Mouse (Mus musculus): Measurements from ENCODE around the gene Fam234b. TPM values are rescaled to one million over a fixed set of nuclear protein-coding genes. Genes with fewer than 3 reads are reported as not detected.

The Fam234b gene
- total and polyA plus RNA-seq, 2 experiments from 2014 or later, result 90.5 to 114 TPM

DNA sequence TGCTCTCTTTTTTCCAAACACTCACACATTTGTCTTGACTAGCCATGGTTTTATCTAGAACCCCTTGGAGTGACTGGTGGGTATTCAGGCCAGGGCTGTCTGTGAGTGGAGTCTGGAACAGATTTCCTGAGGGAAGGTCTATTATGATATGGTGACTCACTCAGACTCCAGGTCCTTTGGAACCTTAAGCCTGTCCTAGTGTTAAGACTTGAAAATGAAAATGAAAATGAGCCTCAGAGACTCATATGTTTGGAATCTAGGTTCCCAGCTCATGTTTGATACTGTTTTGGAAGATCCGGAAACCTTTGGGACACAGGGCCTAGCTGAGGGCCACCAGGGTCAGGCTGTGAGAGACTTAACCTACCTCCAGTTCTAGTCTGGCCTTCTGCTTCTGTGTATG, 68.3 kb downstream of the Fam234b start:
- Histone ChIP-seq H3K36me3 (ENCODE audit: insufficient read depth, low read length) (no peaks in the 10 kb centered on the region), H3K9ac (replicated peaks; ENCODE audit: low read length, poor library complexity, severe bottlenecking) (no peak overlapping the region), H3K4me3 (ENCODE audit: low read depth, low read length) (no peak overlapping the region), H3K27me3 (ENCODE audit: insufficient read depth, low read length) (no peaks in the 10 kb centered on the region), H3K4me2 (ENCODE audit: low read depth, low read length, poor library complexity, severe bottlenecking) (no peak overlapping the region), H3K9me3 (ENCODE audit: low read length) (no peaks in the 10 kb centered on the region), H3K4me1 (ENCODE audit: insufficient read depth, low read length) (no peaks in the 10 kb centered on the region), H3K27ac (ENCODE audit: low read depth, low read length) (no peak overlapping the region)
- WGBS, result 88% methylated on average over 1 of the region's 1 CpGs
- DNase-seq (ENCODE audit: low spot score) (no peak), ATAC-seq (ENCODE audit: low FRiP score) (no peak)
- TF ChIP-seq CTCF (IDR thresholded peaks at IDR 0.05), result no peak

DNA sequence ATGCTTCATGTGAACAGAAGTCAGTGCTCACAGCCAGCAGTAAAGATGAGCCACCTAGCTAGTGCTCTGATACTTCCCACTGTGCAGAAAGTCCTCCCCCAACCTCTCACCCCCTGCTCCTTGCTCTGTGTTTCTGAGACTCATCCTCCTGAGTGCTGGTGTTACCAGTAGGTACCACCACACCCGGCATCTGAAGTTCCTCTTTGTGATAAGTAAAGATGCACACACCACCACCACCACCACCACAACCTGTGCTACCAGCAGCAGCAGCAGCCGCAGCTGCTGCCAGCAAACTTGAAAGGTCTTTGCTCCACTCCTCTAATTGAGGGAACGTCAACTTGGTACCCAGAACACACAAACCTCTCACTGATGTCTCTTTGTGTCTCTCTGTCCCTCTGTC, 69.4 kb downstream of the Fam234b start:
- Histone ChIP-seq H3K27ac (ENCODE audit: low read depth, low read length) (no peak overlapping the region), H3K9me3 (ENCODE audit: low read length) (no peaks in the 10 kb centered on the region), H3K9ac (replicated peaks; ENCODE audit: low read length, poor library complexity, severe bottlenecking) (no peak overlapping the region), H3K36me3 (ENCODE audit: insufficient read depth, low read length) (no peaks in the 10 kb centered on the region), H3K4me1 (ENCODE audit: insufficient read depth, low read length) (no peaks in the 10 kb centered on the region), H3K27me3 (ENCODE audit: insufficient read depth, low read length) (no peaks in the 10 kb centered on the region), H3K4me3 (ENCODE audit: low read depth, low read length) (no peak overlapping the region), H3K4me2 (ENCODE audit: low read depth, low read length, poor library complexity, severe bottlenecking) (no peak overlapping the region)
- no peak for DNase-seq (ENCODE audit: low spot score)
- ATAC-seq (ENCODE audit: low FRiP score), result no peak
- WGBS, result 87% methylated on average over 3 of the region's 3 CpGs
- no peak for TF ChIP-seq CTCF (IDR thresholded peaks at IDR 0.05)

- no peak for DNase-seq (ENCODE audit: low spot score)
- no peak for TF ChIP-seq CTCF (IDR thresholded peaks at IDR 0.05)
Observed at GRCm38 (mm10) chr6:135268392-135268791, 70.6 kb downstream of the Fam234b start.

DNA sequence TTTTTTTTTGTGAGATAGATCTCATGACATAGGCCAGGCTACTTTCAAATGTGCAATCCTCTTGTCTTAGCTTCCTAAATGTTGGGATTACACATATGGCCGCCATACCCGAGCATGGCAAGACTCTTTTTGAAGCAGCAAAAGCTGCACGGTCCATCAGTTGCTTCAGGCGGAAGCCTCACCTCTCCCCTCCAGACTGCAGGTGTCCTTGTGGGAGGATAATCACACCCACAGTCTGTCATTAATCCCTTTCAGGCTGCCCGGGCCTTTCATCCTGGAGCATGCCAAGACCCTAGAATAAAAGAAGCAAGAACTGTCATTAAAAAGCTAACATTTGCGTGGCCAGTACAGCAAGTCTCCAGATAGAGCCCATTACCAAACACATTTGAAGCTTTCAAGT, 71.8 kb downstream of the Fam234b start:
- TF ChIP-seq CTCF (IDR thresholded peaks at IDR 0.05), result no peak
- Histone ChIP-seq H3K9me3 (ENCODE audit: low read length) (no peaks in the 10 kb centered on the region), H3K4me2 (ENCODE audit: low read depth, low read length, poor library complexity, severe bottlenecking) (no peak overlapping the region), H3K9ac (replicated peaks; ENCODE audit: low read length, poor library complexity, severe bottlenecking) (no peak overlapping the region), H3K4me3 (ENCODE audit: low read depth, low read length) (no peak overlapping the region), H3K4me1 (ENCODE audit: insufficient read depth, low read length) (no peaks in the 10 kb centered on the region), H3K27me3 (ENCODE audit: insufficient read depth, low read length) (no peaks in the 10 kb centered on the region), H3K36me3 (ENCODE audit: insufficient read depth, low read length) (no peaks in the 10 kb centered on the region), H3K27ac (ENCODE audit: low read depth, low read length) (no peak overlapping the region)
- DNase-seq (ENCODE audit: low spot score) (no peak), ATAC-seq (ENCODE audit: low FRiP score) (no peak)
- 36% methylated on average over 6 of the region's 6 CpGs for WGBS

More at GRCm38 (mm10) chr6:135268392-135268791, 70.6 kb downstream of the Fam234b start:
- no peak overlapping the region for H3K4me2 ChIP-seq (ENCODE audit: low read depth, low read length, poor library complexity, severe bottlenecking)
- no peaks in the 10 kb centered on the region for H3K9me3 ChIP-seq (ENCODE audit: low read length)
- H3K4me1 ChIP-seq (ENCODE audit: insufficient read depth, low read length), result no peaks in the 10 kb centered on the region
- no peaks in the 10 kb centered on the region for H3K36me3 ChIP-seq (ENCODE audit: insufficient read depth, low read length)
- no peak overlapping the region for H3K4me3 ChIP-seq (ENCODE audit: low read depth, low read length)
- no peak overlapping the region for H3K9ac ChIP-seq (replicated peaks; ENCODE audit: low read length, poor library complexity, severe bottlenecking)
- no peak for ATAC-seq (ENCODE audit: low FRiP score)
- H3K27me3 ChIP-seq (ENCODE audit: insufficient read depth, low read length), result no peaks in the 10 kb centered on the region
- no peak overlapping the region for H3K27ac ChIP-seq (ENCODE audit: low read depth, low read length)

DNA sequence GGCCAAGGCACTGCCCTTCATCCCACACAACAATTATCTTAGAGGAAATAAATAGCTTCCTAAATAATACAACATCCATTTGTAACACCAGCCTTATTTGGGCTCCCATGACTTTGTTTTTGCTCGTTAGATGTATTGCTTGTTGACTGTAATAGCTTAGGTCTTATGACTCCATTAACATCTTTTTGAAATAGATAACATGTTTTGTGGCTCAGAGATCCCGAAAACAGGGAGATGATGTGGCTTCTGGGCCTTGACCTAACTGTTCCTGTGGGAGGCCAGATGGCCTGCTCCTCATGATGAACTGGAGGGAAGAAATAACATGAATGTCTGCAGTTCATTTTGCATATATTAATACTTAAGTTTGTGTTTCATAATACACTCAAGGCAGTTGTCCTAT, 74.0 kb downstream of the Fam234b start:
- Histone ChIP-seq H3K27ac (ENCODE audit: low read depth, low read length) (no peak overlapping the region), H3K27me3 (ENCODE audit: insufficient read depth, low read length) (no peaks in the 10 kb centered on the region), H3K4me1 (ENCODE audit: insufficient read depth, low read length) (no peaks in the 10 kb centered on the region), H3K4me2 (ENCODE audit: low read depth, low read length, poor library complexity, severe bottlenecking) (no peak overlapping the region), H3K4me3 (ENCODE audit: low read depth, low read length) (no peak overlapping the region), H3K9me3 (ENCODE audit: low read length) (no peaks in the 10 kb centered on the region), H3K36me3 (ENCODE audit: insufficient read depth, low read length) (no peaks in the 10 kb centered on the region), H3K9ac (replicated peaks; ENCODE audit: low read length, poor library complexity, severe bottlenecking) (no peak overlapping the region)
- TF ChIP-seq CTCF (IDR thresholded peaks at IDR 0.05), result no peak
- ATAC-seq (ENCODE audit: low FRiP score) (no peak), DNase-seq (ENCODE audit: low spot score) (no peak)
- 79% methylated on average over 2 of the region's 2 CpGs for WGBS

- TF ChIP-seq CTCF (IDR thresholded peaks at IDR 0.05), result no peak
- no peak for DNase-seq (ENCODE audit: low spot score)
- no peak overlapping the region for H3K4me3 ChIP-seq (ENCODE audit: low read depth, low read length)
- 95% methylated on average over 6 of the region's 6 CpGs for WGBS
- no peak overlapping the region for H3K27ac ChIP-seq (ENCODE audit: low read depth, low read length)
- no peaks in the 10 kb centered on the region for H3K27me3 ChIP-seq (ENCODE audit: insufficient read depth, low read length)
- no peaks in the 10 kb centered on the region for H3K36me3 ChIP-seq (ENCODE audit: insufficient read depth, low read length)
- H3K4me1 ChIP-seq (ENCODE audit: insufficient read depth, low read length), result no peaks in the 10 kb centered on the region
- no peak overlapping the region for H3K4me2 ChIP-seq (ENCODE audit: low read depth, low read length, poor library complexity, severe bottlenecking)
- H3K9ac ChIP-seq (replicated peaks; ENCODE audit: low read length, poor library complexity, severe bottlenecking), result no peak overlapping the region
- H3K9me3 ChIP-seq (ENCODE audit: low read length), result no peaks in the 10 kb centered on the region
- ATAC-seq (ENCODE audit: low FRiP score), result no peak
Observed at GRCm38 (mm10) chr6:135273066-135273465, 75.3 kb downstream of the Fam234b start.
